Mouse (Mus musculus) liver, embryonic 13.5 days (tissue): ENCODE measurements at regions not wholly inside any gene's neighbourhood (a gene's known extent, or its start where the extent isn't known, plus 50 kb on each side); places are given as distances from the start of the nearest gene placed in this dataset.

ENCODE experiments used
- ATAC-seq: fragments of 200-750 bp; cut with Nextera tagmentation; 2 replicates; pipeline ENCODE4 v1.8.0; 2017; ENCODE audit warnings: low read depth, mild to moderate bottlenecking, moderate number of reproducible peaks, moderate library complexity
- DNase-seq: peaks from one replicate; pipeline ENCODE4 v3.0.0; 2022
- H3K27ac ChIP-seq: fragments of 300-500 bp; sonication (generic); 2 replicates; pipeline ENCODE4 v1.5.1; 2015; ENCODE audit warnings: moderate library complexity, mild to moderate bottlenecking, inconsistent platforms
- H3K27me3 ChIP-seq: fragments of 300-500 bp; sonication (generic); 2 replicates; pipeline ENCODE4 v1.6.1; 2015; ENCODE audit warnings: mild to moderate bottlenecking, inconsistent platforms
- H3K36me3 ChIP-seq: fragments of 300-500 bp; sonication (generic); 2 replicates; pipeline ENCODE4 v1.6.1; 2015; ENCODE audit warnings: mild to moderate bottlenecking, inconsistent platforms
- H3K4me1 ChIP-seq: fragments of 300-500 bp; sonication (generic); replicated peaks from 2 replicates; pipeline ENCODE4 v1.6.1; 2015; ENCODE audit warnings: inconsistent platforms
- H3K4me2 ChIP-seq: fragments of 300-500 bp; sonication (generic); 2 replicates; pipeline ENCODE4 v1.6.1; 2015; ENCODE audit warnings: inconsistent platforms, mild to moderate bottlenecking, moderate library complexity
- H3K4me3 ChIP-seq: fragments of 300-500 bp; sonication (generic); replicated peaks from 2 replicates; pipeline ENCODE4 v1.5.1; 2015; ENCODE audit warnings: mild to moderate bottlenecking, inconsistent platforms
- H3K9ac ChIP-seq: fragments of 300-500 bp; sonication (generic); 2 replicates; pipeline ENCODE4 v1.6.1; 2015; ENCODE audit warnings: mild to moderate bottlenecking, inconsistent platforms
- H3K9me3 ChIP-seq: fragments of 300-500 bp; sonication (generic); replicated peaks from 2 replicates; pipeline ENCODE4 v1.6.1; 2016; ENCODE audit warnings: inconsistent platforms
- WGBS: fragments of 180-500 bp; shearing (Covaris S2); methylation state at CpG from one replicate; pipeline ENCODE4 v1.1.7; 2015; ENCODE audit not compliant: insufficient replicate concordance; 5-methylcytosine and 5-hydroxymethylcytosine counted together

- no peaks in the 10 kb centered on the region for H3K9me3 ChIP-seq
- no peak overlapping the region for H3K4me2 ChIP-seq
- H3K36me3 ChIP-seq = no peaks in the 10 kb centered on the region
- 48% methylated on average over 2 of the region's 2 CpGs for WGBS
- no peaks in the 10 kb centered on the region for H3K27me3 ChIP-seq
- no peak overlapping the region for H3K27ac ChIP-seq
- H3K9ac ChIP-seq = no peak overlapping the region
- no peaks in the 10 kb centered on the region for H3K4me1 ChIP-seq
- DNase-seq = no peak
- H3K4me3 ChIP-seq = no peak overlapping the region
- ATAC-seq = no peak
These were observed 115.1 kb upstream of the Cdkn2b start for GRCm38 (mm10) chr4:89425916-89426315.

- no peak for DNase-seq
- 38% methylated on average over 6 of the region's 6 CpGs for WGBS
- Histone ChIP-seq H3K27ac (no peak overlapping the region), H3K27me3 (no peaks in the 10 kb centered on the region), H3K4me3 (no peak overlapping the region), H3K4me1 (no peaks in the 10 kb centered on the region), H3K9me3 (no peaks in the 10 kb centered on the region), H3K36me3 (no peaks in the 10 kb centered on the region), H3K9ac (no peak overlapping the region), H3K4me2 (no peak overlapping the region)
- no peak for ATAC-seq
These were observed 111.0 kb upstream of the Cdkn2b start for GRCm38 (mm10) chr4:89421694-89422354.

- ATAC-seq (no peak), DNase-seq (no peak)
- 74% methylated on average over 5 of the region's 5 CpGs for WGBS
- Histone ChIP-seq H3K4me2 (no peak overlapping the region), H3K4me3 (no peak overlapping the region), H3K36me3 (no peaks in the 10 kb centered on the region), H3K4me1 (no peaks in the 10 kb centered on the region), H3K27me3 (no peaks in the 10 kb centered on the region), H3K9ac (no peak overlapping the region), H3K9me3 (no peaks in the 10 kb centered on the region), H3K27ac (no peak overlapping the region)
These were observed 110.0 kb upstream of the Cdkn2b start for GRCm38 (mm10) chr4:89420868-89421267.

- Histone ChIP-seq H3K4me3 (no peak overlapping the region), H3K36me3 (no peaks in the 10 kb centered on the region), H3K27me3 (no peaks in the 10 kb centered on the region), H3K9ac (no peak overlapping the region), H3K4me1 (no peaks in the 10 kb centered on the region), H3K27ac (no peak overlapping the region), H3K4me2 (no peak overlapping the region), H3K9me3 (no peaks in the 10 kb centered on the region)
- no peak for ATAC-seq
- DNase-seq = no peak
- 69% methylated on average over 7 of the region's 7 CpGs for WGBS
These were observed 108.7 kb upstream of the Cdkn2b start for GRCm38 (mm10) chr4:89419507-89419906.

- no peak overlapping the region for H3K4me3 ChIP-seq
- H3K9ac ChIP-seq = no peak overlapping the region
- no peaks in the 10 kb centered on the region for H3K27me3 ChIP-seq
- ATAC-seq (no peak), DNase-seq (no peak)
- no peaks in the 10 kb centered on the region for H3K4me1 ChIP-seq
- no peaks in the 10 kb centered on the region for H3K9me3 ChIP-seq
- H3K27ac ChIP-seq = no peak overlapping the region
- WGBS = 48% methylated on average over 2 of the region's 2 CpGs
- no peaks in the 10 kb centered on the region for H3K36me3 ChIP-seq
- H3K4me2 ChIP-seq = no peak overlapping the region
These were observed 94.9 kb upstream of the Cdkn2b start for GRCm38 (mm10) chr4:89405624-89406167.

- WGBS = 56% methylated on average over 1 of the region's 1 CpGs
- Histone ChIP-seq H3K36me3 (no peaks in the 10 kb centered on the region), H3K9me3 (no peaks in the 10 kb centered on the region), H3K4me2 (no peak overlapping the region), H3K9ac (no peak overlapping the region), H3K27me3 (no peaks in the 10 kb centered on the region), H3K27ac (no peak overlapping the region), H3K4me3 (no peak overlapping the region), H3K4me1 (no peaks in the 10 kb centered on the region)
- DNase-seq (no peak), ATAC-seq (no peak)
These were observed 92.3 kb upstream of the Cdkn2b start for GRCm38 (mm10) chr4:89403151-89403550.

DNA sequence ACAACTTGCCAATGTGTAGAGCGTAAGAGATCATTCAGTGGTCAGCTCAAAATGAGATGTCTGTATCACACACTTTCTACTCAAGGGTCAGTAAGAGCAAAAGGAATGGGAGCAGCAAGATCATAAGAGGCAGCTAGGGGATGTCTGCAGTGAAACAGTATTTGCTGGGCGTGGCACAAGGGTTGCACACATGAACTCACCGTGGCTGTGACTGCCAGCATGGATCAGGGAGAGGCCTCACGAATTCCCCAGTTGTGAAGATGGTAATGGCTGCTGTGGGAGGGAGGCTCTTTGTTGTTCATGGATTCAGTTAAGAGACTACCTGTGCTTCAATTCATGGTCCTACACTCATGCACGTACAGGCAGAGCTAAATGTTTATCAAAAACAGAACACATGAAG is 91.5 kb upstream of the Cdkn2b start:
- Histone ChIP-seq H3K27me3 (no peaks in the 10 kb centered on the region), H3K4me1 (no peaks in the 10 kb centered on the region), H3K9ac (no peak overlapping the region), H3K27ac (no peak overlapping the region), H3K9me3 (no peaks in the 10 kb centered on the region), H3K4me2 (no peak overlapping the region), H3K36me3 (no peaks in the 10 kb centered on the region), H3K4me3 (no peak overlapping the region)
- 49% methylated on average over 5 of the region's 5 CpGs for WGBS
- no peak for DNase-seq
- ATAC-seq = no peak

DNA sequence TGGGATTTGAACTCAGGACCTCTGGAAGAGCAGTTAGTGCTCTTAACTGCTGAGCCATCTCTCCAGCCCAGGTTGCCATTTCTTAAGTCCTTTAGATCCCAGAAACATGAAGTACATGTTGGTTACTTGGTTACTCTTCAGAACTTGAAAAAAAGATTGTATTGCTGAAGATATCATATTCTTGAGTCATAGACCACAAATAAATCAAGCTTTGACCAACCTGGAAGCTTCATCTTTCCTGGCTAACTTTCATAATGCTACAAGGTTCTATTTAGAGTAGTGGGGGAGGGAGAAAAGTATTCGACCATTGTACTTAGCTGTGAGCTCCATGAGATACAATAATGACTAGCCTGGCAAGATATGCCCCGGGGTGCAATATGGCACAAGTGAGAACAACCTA is 90.9 kb upstream of the Cdkn2b start:
- Histone ChIP-seq H3K27ac (no peak overlapping the region), H3K9me3 (no peaks in the 10 kb centered on the region), H3K27me3 (no peaks in the 10 kb centered on the region), H3K9ac (no peak overlapping the region), H3K4me2 (no peak overlapping the region), H3K4me1 (no peaks in the 10 kb centered on the region), H3K36me3 (no peaks in the 10 kb centered on the region), H3K4me3 (no peak overlapping the region)
- no peak for DNase-seq
- ATAC-seq = no peak
- 48% methylated on average over 2 of the region's 2 CpGs for WGBS

- no peak overlapping the region for H3K4me2 ChIP-seq
- H3K9me3 ChIP-seq = no peaks in the 10 kb centered on the region
- H3K9ac ChIP-seq = no peak overlapping the region
- H3K36me3 ChIP-seq = no peaks in the 10 kb centered on the region
- ATAC-seq = no peak
- H3K27ac ChIP-seq = no peak overlapping the region
- 40% methylated on average over 3 of the region's 3 CpGs for WGBS
- no peaks in the 10 kb centered on the region for H3K27me3 ChIP-seq
- H3K4me3 ChIP-seq = no peak overlapping the region
- no peaks in the 10 kb centered on the region for H3K4me1 ChIP-seq
- no peak for DNase-seq
These were observed 89.5 kb upstream of the Cdkn2b start for GRCm38 (mm10) chr4:89400342-89400741.

GRCm38 (mm10) chr4:89399277-89399676 is 88.4 kb upstream of the Cdkn2b start:
- no peaks in the 10 kb centered on the region for H3K36me3 ChIP-seq
- H3K9ac ChIP-seq = no peak overlapping the region
- H3K4me1 ChIP-seq = no peaks in the 10 kb centered on the region
- H3K4me2 ChIP-seq = no peak overlapping the region
- H3K4me3 ChIP-seq = no peak overlapping the region
- no peaks in the 10 kb centered on the region for H3K27me3 ChIP-seq
- DNase-seq = no peak
- 37% methylated on average over 2 of the region's 2 CpGs for WGBS
- ATAC-seq = no peak
- H3K9me3 ChIP-seq = no peaks in the 10 kb centered on the region
- H3K27ac ChIP-seq = no peak overlapping the region

DNA sequence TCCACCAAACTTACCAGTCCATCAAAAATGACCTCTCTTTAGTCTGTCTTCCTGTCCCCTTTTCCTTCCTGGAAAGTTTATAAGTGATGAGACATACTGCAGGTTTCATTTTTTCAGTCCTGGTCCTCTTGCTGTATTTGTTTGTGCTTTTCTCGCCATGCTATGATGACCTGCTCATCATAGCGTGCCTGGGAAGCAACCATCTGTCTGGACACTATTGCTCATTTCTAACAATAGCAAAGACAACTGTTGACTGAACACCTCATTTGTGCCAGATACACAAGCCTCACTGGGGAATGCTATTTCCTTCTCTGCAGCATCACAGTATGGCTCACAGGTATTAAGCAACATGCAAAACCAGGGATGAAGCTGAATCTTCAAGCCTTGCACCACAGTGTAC is 85.2 kb upstream of the Cdkn2b start:
- Histone ChIP-seq H3K27ac (no peak overlapping the region), H3K9ac (no peak overlapping the region), H3K36me3 (no peaks in the 10 kb centered on the region), H3K9me3 (no peaks in the 10 kb centered on the region), H3K4me1 (no peaks in the 10 kb centered on the region), H3K4me2 (no peak overlapping the region), H3K27me3 (no peaks in the 10 kb centered on the region), H3K4me3 (no peak overlapping the region)
- DNase-seq = no peak
- 64% methylated on average over 2 of the region's 2 CpGs for whole genome bisulfite sequencing
- ATAC-seq = no peak

DNA sequence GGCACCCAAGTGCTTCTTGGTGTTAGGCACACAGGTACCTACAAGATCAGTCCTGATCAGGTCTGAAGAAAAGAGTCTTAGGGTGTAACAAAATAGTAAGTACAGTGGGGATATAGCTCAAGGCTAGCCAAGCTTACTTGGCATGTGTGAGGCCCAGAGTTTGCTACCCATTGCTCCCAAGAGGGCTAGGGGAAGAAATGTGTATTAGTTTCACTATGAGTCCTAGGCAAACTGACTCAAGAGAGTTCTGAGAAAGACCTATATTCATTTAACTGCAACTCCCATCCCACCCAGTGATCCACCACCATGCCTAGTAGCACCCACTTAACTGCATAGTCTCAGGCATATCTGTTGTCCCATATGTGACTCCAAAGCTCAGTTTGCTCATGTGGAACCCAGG is 84.5 kb upstream of the Cdkn2b start:
- ATAC-seq = no peak
- no peak overlapping the region for H3K4me2 ChIP-seq
- no peak overlapping the region for H3K9ac ChIP-seq

More for the DNA sequence above, 84.5 kb upstream of the Cdkn2b start:
- no peaks in the 10 kb centered on the region for H3K36me3 ChIP-seq
- no peak overlapping the region for H3K4me3 ChIP-seq
- H3K27me3 ChIP-seq = no peaks in the 10 kb centered on the region
- no peak overlapping the region for H3K27ac ChIP-seq
- no peaks in the 10 kb centered on the region for H3K4me1 ChIP-seq
- H3K9me3 ChIP-seq = no peaks in the 10 kb centered on the region
- DNase-seq = no peak
